Mouse (Mus musculus): Measurements from ENCODE around the gene Itga2b.

GRCm38 (mm10) chr11:102417160-102417559, 52.8 kb downstream of the Itga2b start:
- TF ChIP-seq CTCF (IDR thresholded peaks at IDR 0.05; ENCODE audit: control insufficient read depth, insufficient read depth, insufficient replicate concordance, low read depth, low read length) (no peak), POLR2A (IDR thresholded peaks at IDR 0.05; ENCODE audit: control insufficient read depth, low read depth, low read length) (no peak)
